Mouse (Mus musculus) lung, embryonic 14.5 days (tissue): ENCODE measurements around the gene Ptprf. TPM values are rescaled to one million over a fixed set of nuclear protein-coding genes. Genes with fewer than 3 reads are reported as not detected.

Experiments
- ATAC-seq: fragments of 200-750 bp; cut with Nextera tagmentation; 2 replicates; pipeline ENCODE4 v1.8.0; 2017; ENCODE audit warnings: mild to moderate bottlenecking, moderate TSS enrichment, moderate library complexity; ENCODE audit not compliant: insufficient read depth
- DNase-seq: peaks from one replicate; pipeline ENCODE4 v3.0.0-alpha.2; 2015
- H3K27ac ChIP-seq: fragments of 300-500 bp; sonication (generic); 2 replicates; pipeline ENCODE4 v1.5.1; 2014; ENCODE audit warnings: low read depth, mild to moderate bottlenecking, moderate library complexity
- H3K27me3 ChIP-seq: fragments of 300-500 bp; sonication (generic); 2 replicates; pipeline ENCODE4 v1.6.1; 2014; ENCODE audit warnings: low read length, control low read depth; ENCODE audit not compliant: insufficient read depth
- H3K36me3 ChIP-seq: fragments of 300-500 bp; sonication (generic); 2 replicates; pipeline ENCODE4 v1.6.1; 2014; ENCODE audit warnings: control low read depth; ENCODE audit not compliant: insufficient read depth
- H3K4me1 ChIP-seq: fragments of 300-500 bp; sonication (generic); 2 replicates; pipeline ENCODE4 v1.6.1; 2014; ENCODE audit warnings: antibody characterized with exemption, control low read depth; ENCODE audit not compliant: insufficient read depth
- H3K4me2 ChIP-seq: fragments of 300-500 bp; sonication (generic); 2 replicates; pipeline ENCODE4 v1.6.1; 2014; ENCODE audit warnings: mild to moderate bottlenecking
- H3K4me3 ChIP-seq: fragments of 300-500 bp; sonication (generic); 2 replicates; pipeline ENCODE4 v1.5.1; 2014; ENCODE audit warnings: low read depth, low read length
- H3K9ac ChIP-seq: fragments of 300-500 bp; sonication (generic); 2 replicates; pipeline ENCODE4 v1.6.1; 2014
- H3K9me3 ChIP-seq: fragments of 300-500 bp; sonication (generic); 2 replicates; pipeline ENCODE4 v1.6.1; 2016; ENCODE audit warnings: low read depth, low read length, control low read depth
- CTCF ChIP-seq: IDR thresholded peaks from 2 replicates; pipeline ENCODE4 v1.5.1; 2016; ENCODE audit warnings: antibody characterized with exemption, low read depth
- WGBS: fragments of 180-500 bp; shearing (Covaris S2); extraction: QIAGEN DNeasy Blood & Tissue Kit; methylation state at CpG from one replicate; pipeline ENCODE4 v1.1.7; 2014; 5-methylcytosine and 5-hydroxymethylcytosine counted together
- polyA plus RNA-seq: library from polyadenylated mRNA; unstranded; fragments of >200 nt; fragmentation: Nextera tagmentation; extraction: Ambion mirVana; gene quantifications from 2 replicates; pipeline ENCODE4 v1.2.1, GENCODE M21; 2014

Ptprf gene
- polyA plus RNA-seq, 1 experiment from 2014 or later, result 75.7 TPM

- Histone ChIP-seq H3K27ac (no peak overlapping the region), H3K9ac (no peak overlapping the region), H3K4me2 (no peak overlapping the region), H3K36me3 (peaks cover 33% of the 10 kb centered on the region), H3K9me3 (no peaks in the 10 kb centered on the region), H3K27me3 (no peaks in the 10 kb centered on the region), H3K4me3 (no peak overlapping the region), H3K4me1 (peaks cover 14% of the 10 kb centered on the region)
- peak; percentile 61 for DNase-seq
- no peak for ATAC-seq
- whole genome bisulfite sequencing, result 68% methylated on average over 5 of the region's 5 CpGs
- TF ChIP-seq CTCF, result no peak
Measured at GRCm38 (mm10) chr4:118286202-118286601, 5.0 kb downstream of the Ptprf start.

DNA sequence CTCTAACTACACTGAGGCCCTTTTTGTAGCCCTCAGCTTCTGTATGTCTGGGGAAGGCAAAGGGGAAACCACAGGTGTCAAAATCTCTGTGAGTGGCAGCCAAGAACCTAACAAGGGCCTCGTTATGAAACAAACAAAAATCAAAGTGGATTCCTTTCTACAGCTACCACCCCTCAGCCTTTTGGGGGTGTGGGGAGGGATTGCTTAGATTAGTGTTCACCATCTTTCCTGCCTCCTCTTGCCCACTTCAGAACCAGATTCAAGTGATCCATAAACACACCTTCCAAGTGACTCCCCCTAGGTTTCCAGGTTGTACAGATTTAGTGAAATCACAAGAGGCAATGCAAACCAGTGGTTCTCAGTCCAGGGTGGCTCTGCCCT, 9.0 kb downstream of the Ptprf start:
- H3K9ac ChIP-seq, result no peak overlapping the region
- no peak overlapping the region for H3K27ac ChIP-seq
- TF ChIP-seq CTCF, result no peak
- 30% methylated on average over 1 of the region's 1 CpGs for WGBS
- H3K36me3 ChIP-seq, result peaks cover 29% of the 10 kb centered on the region
- H3K27me3 ChIP-seq, result no peaks in the 10 kb centered on the region
- DNase-seq (no peak), ATAC-seq (no peak)
- no peak overlapping the region for H3K4me3 ChIP-seq
- H3K4me1 ChIP-seq, result peaks cover 11% of the 10 kb centered on the region
- no peak overlapping the region for H3K4me2 ChIP-seq
- H3K9me3 ChIP-seq, result no peaks in the 10 kb centered on the region

GRCm38 (mm10) chr4:118281444-118282181, 9.6 kb downstream of the Ptprf start:
- no peaks in the 10 kb centered on the region for H3K9me3 ChIP-seq
- no peak overlapping the region for H3K4me2 ChIP-seq
- 64% methylated on average over 13 of the region's 13 CpGs for WGBS
- no peak for DNase-seq
- H3K4me3 ChIP-seq, result no peak overlapping the region
- no peak overlapping the region for H3K27ac ChIP-seq
- peaks cover 23% of the 10 kb centered on the region for H3K36me3 ChIP-seq
- peaks cover 16% of the 10 kb centered on the region for H3K4me1 ChIP-seq
- ATAC-seq, result no peak
- no peaks in the 10 kb centered on the region for H3K27me3 ChIP-seq
- H3K9ac ChIP-seq, result no peak overlapping the region
- no peak for TF ChIP-seq CTCF

DNA sequence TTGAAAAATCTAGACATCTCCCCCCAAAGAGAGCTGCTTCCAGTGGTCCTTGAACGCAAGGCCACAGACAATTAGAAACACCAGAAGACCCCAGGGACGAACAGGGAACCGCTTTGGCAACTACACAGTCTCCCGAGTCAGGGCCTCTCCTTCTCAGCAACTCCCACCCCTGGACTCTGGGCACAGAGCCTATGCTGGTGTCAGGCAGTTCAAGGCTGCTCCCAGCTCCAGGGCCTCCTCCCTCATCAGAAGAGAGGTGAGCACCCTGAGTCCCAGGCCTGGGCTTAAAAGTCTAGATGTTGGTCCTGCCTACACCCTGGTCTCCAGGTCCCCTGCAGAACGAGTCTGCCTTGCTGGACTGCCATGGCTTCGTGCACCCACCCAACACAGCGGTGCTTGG, 10.7 kb downstream of the Ptprf start:
- no peak for TF ChIP-seq CTCF
- no peak overlapping the region for H3K27ac ChIP-seq
- ATAC-seq (no peak), DNase-seq (no peak)
- WGBS, result 68% methylated on average over 7 of the region's 7 CpGs
- no peaks in the 10 kb centered on the region for H3K27me3 ChIP-seq
- peaks cover 24% of the 10 kb centered on the region for H3K36me3 ChIP-seq
- H3K9me3 ChIP-seq, result no peaks in the 10 kb centered on the region
- peaks cover 18% of the 10 kb centered on the region for H3K4me1 ChIP-seq
- no peak overlapping the region for H3K4me3 ChIP-seq
- H3K9ac ChIP-seq, result no peak overlapping the region
- no peak overlapping the region for H3K4me2 ChIP-seq

- peaks cover 26% of the 10 kb centered on the region; the same call in 1 of the 2 replicates for H3K36me3 ChIP-seq
- no peaks in the 10 kb centered on the region for H3K27me3 ChIP-seq
- ATAC-seq (peak; percentile 91), DNase-seq (peak; percentile 93)
- peaks cover 18% of the 10 kb centered on the region for H3K4me1 ChIP-seq
- TF ChIP-seq CTCF, result no peak
- no peak overlapping the region for H3K4me3 ChIP-seq
- peak overlapping the region; percentile 82; the same call in 1 of the 2 replicates for H3K27ac ChIP-seq
- peak overlapping the region; percentile 38; the same call in 1 of the 2 replicates for H3K9ac ChIP-seq
- H3K4me2 ChIP-seq, result peak overlapping the region; percentile 32
- 21% methylated on average over 9 of the region's 9 CpGs for WGBS
- H3K9me3 ChIP-seq, result no peaks in the 10 kb centered on the region
Measured at GRCm38 (mm10) chr4:118276520-118277232, 14.5 kb downstream of the Ptprf start.

DNA sequence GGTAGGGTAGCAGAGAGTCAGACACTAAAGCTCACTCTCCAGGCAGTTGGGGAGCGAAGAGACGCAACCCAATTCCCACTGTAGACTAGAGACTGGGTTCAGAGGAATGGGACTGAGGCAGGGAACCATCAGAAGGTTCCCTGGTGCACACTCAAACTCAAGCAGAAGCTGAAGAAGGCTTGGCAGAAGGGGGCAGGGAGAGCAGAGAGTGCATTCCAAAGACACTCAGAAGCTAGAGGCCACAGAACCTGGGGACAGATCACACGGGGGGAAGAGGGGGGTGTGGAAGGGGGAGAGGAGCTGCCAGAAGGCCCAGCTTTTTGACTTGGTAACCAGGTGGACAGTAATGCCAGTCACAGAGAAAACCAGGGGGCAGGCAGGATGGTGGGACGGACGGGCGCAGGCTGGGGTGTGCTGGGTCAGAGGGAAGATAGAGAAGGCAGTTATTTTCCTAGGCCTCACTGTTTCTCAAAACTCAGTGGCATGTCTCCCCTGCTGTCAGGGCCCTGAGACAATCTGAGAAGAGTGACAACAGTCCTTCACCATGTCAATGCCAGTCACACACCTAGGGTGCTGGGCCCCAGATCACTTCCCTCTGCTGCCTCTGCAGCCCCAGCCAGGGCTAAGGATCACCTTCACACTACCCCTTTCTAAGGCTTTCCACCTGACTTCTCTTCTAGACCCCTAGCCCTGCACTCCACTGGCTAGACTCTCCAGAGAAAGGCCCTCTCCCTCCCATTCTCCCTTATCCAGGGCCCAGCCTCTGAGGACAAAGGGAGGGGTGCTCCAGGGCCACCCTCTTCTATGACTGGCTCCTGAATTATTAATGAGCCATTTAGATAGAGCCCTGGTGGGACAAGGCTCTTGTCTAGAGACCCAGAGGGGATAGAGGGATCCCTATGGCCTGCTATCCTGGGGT, 15.3 kb downstream of the Ptprf start:
- peak; percentile 62 for ATAC-seq

More for the DNA sequence above, 15.3 kb downstream of the Ptprf start:
- Histone ChIP-seq H3K9ac (peak overlapping the region; percentile 38), H3K27me3 (no peaks in the 10 kb centered on the region), H3K36me3 (peaks cover 32% of the 10 kb centered on the region; the same call in 1 of the 2 replicates), H3K4me3 (no peak overlapping the region), H3K4me1 (peaks cover 18% of the 10 kb centered on the region), H3K27ac (peak overlapping the region; percentile 82), H3K4me2 (peak overlapping the region; percentile 32), H3K9me3 (no peaks in the 10 kb centered on the region)
- TF ChIP-seq CTCF, result no peak
- WGBS, result 60% methylated on average over 6 of the region's 6 CpGs
- DNase-seq, result no peak
